Mouse (Mus musculus): Measurements from ENCODE around the gene Hist1h2bk. TPM values are rescaled to one million over a fixed set of nuclear protein-coding genes. Genes with fewer than 3 reads are reported as not detected.
A peak's percentile ranks its signal among the peaks of the same experiment; 100 is the strongest.
"Not testable (repeated sequence)": the region's sequence is repeated elsewhere in the genome, so short reads cannot be mapped to it uniquely, and the experiment has no call there.

Gene Hist1h2bk
- polyA plus RNA-seq, 1 experiment from 2014 or later, result 15.2 TPM

- CTCF ChIA-PET, result no interaction called here
- no peak for ATAC-seq
These were observed 14.2 kb downstream of the Hist1h2bk start for GRCm38 (mm10) chr13:22049737-22050440.

GRCm38 (mm10) chr13:22050591-22051522 is 15.2 kb downstream of the Hist1h2bk start:
- H3K27me3 ChIP-seq, result no peaks in the 10 kb centered on the region
- DNase-seq (ENCODE audit: low read depth, low spot score) (peak; percentile 51), ATAC-seq (peak; percentile 99)
- peak; percentile 84 for TF ChIP-seq CTCF (IDR thresholded peaks at IDR 0.05)
- POLR2A ChIA-PET, result no interaction called here
- in situ Hi-C loops (cut with MboI; ENCODE audit: low pct_unique_long_range_greater_than_20kb), result loop anchor here (10.0 to 25.0 kb wide), 2 partner anchors 236 to 1354 kb away; partner anchors contain the start of gene Vmn1r196
- CTCF ChIA-PET, result no interaction called here

More at GRCm38 (mm10) chr13:22049737-22050440, 14.2 kb downstream of the Hist1h2bk start:
- in situ Hi-C loops (cut with MboI; ENCODE audit: low pct_unique_long_range_greater_than_20kb), result loop anchor here (5.0 to 25.0 kb wide), 4 partner anchors 237 to 1377 kb away; partner anchors contain the start of genes Vmn1r196 and Zkscan3
- POLR2A ChIA-PET, result no interaction called here
- H3K27me3 ChIP-seq, result no peaks in the 10 kb centered on the region
- DNase-seq (ENCODE audit: low read depth, low spot score), result no peak
- no peak for TF ChIP-seq CTCF (IDR thresholded peaks at IDR 0.05)

GRCm38 (mm10) chr13:22051523-22051859 is 15.8 kb downstream of the Hist1h2bk start:
- in situ Hi-C loops (cut with MboI; ENCODE audit: low pct_unique_long_range_greater_than_20kb), result loop anchor here (10.0 to 25.0 kb wide), 2 partner anchors 236 to 1353 kb away; partner anchors contain the start of gene Vmn1r196
- POLR2A ChIA-PET, result no interaction called here
- DNase-seq (ENCODE audit: low read depth, low spot score), result no peak
- H3K27me3 ChIP-seq, result no peaks in the 10 kb centered on the region
- ATAC-seq, result no peak
- CTCF ChIA-PET, result no interaction called here
- TF ChIP-seq CTCF (IDR thresholded peaks at IDR 0.05), result no peak

GRCm38 (mm10) chr13:22053754-22054153 is 18.1 kb downstream of the Hist1h2bk start:
- no peaks in the 10 kb centered on the region for H3K27me3 ChIP-seq
- ChIA-PET POLR2A (interaction anchor here (1.0 kb wide), 1 partner anchor 519 kb away, joined by 3 read pairs; no protein-coding TSS in a partner anchor), CTCF (interaction anchor here (1.6 kb wide), 1 partner anchor 10 kb away, joined by 3 read pairs; no protein-coding TSS in a partner anchor)
- no peak for DNase-seq (ENCODE audit: low read depth, low spot score)
- no peak for TF ChIP-seq CTCF (IDR thresholded peaks at IDR 0.05)
- in situ Hi-C loops (cut with MboI; ENCODE audit: low pct_unique_long_range_greater_than_20kb), result loop anchor here (10.0 to 25.0 kb wide), 2 partner anchors 234 to 1351 kb away; partner anchors contain the start of gene Vmn1r196
- no peak for ATAC-seq

GRCm38 (mm10) chr13:22061422-22061821 is 25.8 kb downstream of the Hist1h2bk start:
- DNase-seq (ENCODE audit: low read depth, low spot score) (no peak), ATAC-seq (no peak)
- CTCF ChIA-PET, result no interaction called here
- POLR2A ChIA-PET, result no interaction called here
- no peak for TF ChIP-seq CTCF (IDR thresholded peaks at IDR 0.05)
- in situ Hi-C loops (cut with MboI; ENCODE audit: low pct_unique_long_range_greater_than_20kb), result loop anchor here (25.0 kb wide), 1 partner anchor 226 kb away; the partner anchor contains the start of gene Vmn1r196
- H3K27me3 ChIP-seq, result no peaks in the 10 kb centered on the region

- ATAC-seq (no peak), DNase-seq (ENCODE audit: low read depth, low spot score) (no peak)
- H3K27me3 ChIP-seq, result no peaks in the 10 kb centered on the region
- TF ChIP-seq CTCF (IDR thresholded peaks at IDR 0.05), result no peak
- in situ Hi-C loops (cut with MboI; ENCODE audit: low pct_unique_long_range_greater_than_20kb), result loop anchor here (25.0 kb wide), 1 partner anchor 224 kb away; the partner anchor contains the start of gene Vmn1r196
- ChIA-PET CTCF (no interaction called here), POLR2A (no interaction called here)
These were observed 27.8 kb downstream of the Hist1h2bk start for GRCm38 (mm10) chr13:22063468-22063867.

GRCm38 (mm10) chr13:22084140-22084539 is 48.5 kb downstream of the Hist1h2bk start, which contains the start of gene Vmn1r188:
TSS of gene Vmn1r188 (plus strand) at chr13:22084440.
- H3K27me3 ChIP-seq; in situ Hi-C loops (cut with MboI; ENCODE audit: low pct_unique_long_range_greater_than_20kb); ATAC-seq; POLR2A ChIA-PET; CTCF ChIA-PET; DNase-seq (ENCODE audit: low read depth, low spot score): not testable (repeated sequence)

Other genes with a start within 250 kb of the Hist1h2bk start
- 4.5 TPM for gene Hist1h2an, start 248.7 kb upstream of the Hist1h2bk start, polyA plus RNA-seq (2021)
- gene Hist1h2bp, start 248.4 kb upstream of the Hist1h2bk start, polyA plus RNA-seq (2021), result 0.45 TPM
- 35.6 TPM for gene Hist1h2bq, start 225.7 kb upstream of the Hist1h2bk start, polyA plus RNA-seq (2021)
- not detected for gene Hist1h2ao, start 225.4 kb upstream of the Hist1h2bk start, polyA plus RNA-seq (2021)
- 1.0 TPM for gene Hist1h4m, start 224.1 kb upstream of the Hist1h2bk start, polyA plus RNA-seq (2021)
- not detected for gene Hist1h4n, start 203.7 kb upstream of the Hist1h2bk start, polyA plus RNA-seq (2021)
- 0.60 TPM for gene Hist1h2ap, start 202.4 kb upstream of the Hist1h2bk start, polyA plus RNA-seq (2021)
- 36.6 TPM for gene Hist1h2br, start 202.1 kb upstream of the Hist1h2bk start, polyA plus RNA-seq (2021)
- 7.7 TPM for gene Zfp184, start 90.8 kb upstream of the Hist1h2bk start, polyA plus RNA-seq (2021)
- gene Pom121l2, start 54.7 kb upstream of the Hist1h2bk start, polyA plus RNA-seq (2021), result not detected
- 6.3 TPM for gene Prss16, start 26.1 kb upstream of the Hist1h2bk start, polyA plus RNA-seq (2021)
- gene Hist1h2ah, start 302 bp upstream of the Hist1h2bk start, polyA plus RNA-seq (2021), result 1.6 TPM
- 10.2 TPM for gene Hist1h4i, start 5.5 kb downstream of the Hist1h2bk start, polyA plus RNA-seq (2021)
- gene Hist1h2ag, start 7.1 kb downstream of the Hist1h2bk start, polyA plus RNA-seq (2021), result not detected
- not detected for gene Hist1h2bj, start 7.3 kb downstream of the Hist1h2bk start, polyA plus RNA-seq (2021)
- not detected for gene Vmn1r188, start 48.6 kb downstream of the Hist1h2bk start, polyA plus RNA-seq (2021)
- gene Vmn1r189, start 70.0 kb downstream of the Hist1h2bk start, polyA plus RNA-seq (2021), result not detected
- not detected for gene Vmn1r191, start 148.1 kb downstream of the Hist1h2bk start, polyA plus RNA-seq (2021)
- not detected for gene Vmn1r192, start 155.3 kb downstream of the Hist1h2bk start, polyA plus RNA-seq (2021)
- not detected for gene Vmn1r193, start 187.3 kb downstream of the Hist1h2bk start, polyA plus RNA-seq (2021)
- gene Vmn1r194, start 208.3 kb downstream of the Hist1h2bk start, polyA plus RNA-seq (2021), result not detected
- not detected for gene Vmn1r195, start 234.7 kb downstream of the Hist1h2bk start, polyA plus RNA-seq (2021)

All from Patski (cell line).